18 mouse cellular contexts compared by ENCODE assay signal in the genomic region with DNA sequence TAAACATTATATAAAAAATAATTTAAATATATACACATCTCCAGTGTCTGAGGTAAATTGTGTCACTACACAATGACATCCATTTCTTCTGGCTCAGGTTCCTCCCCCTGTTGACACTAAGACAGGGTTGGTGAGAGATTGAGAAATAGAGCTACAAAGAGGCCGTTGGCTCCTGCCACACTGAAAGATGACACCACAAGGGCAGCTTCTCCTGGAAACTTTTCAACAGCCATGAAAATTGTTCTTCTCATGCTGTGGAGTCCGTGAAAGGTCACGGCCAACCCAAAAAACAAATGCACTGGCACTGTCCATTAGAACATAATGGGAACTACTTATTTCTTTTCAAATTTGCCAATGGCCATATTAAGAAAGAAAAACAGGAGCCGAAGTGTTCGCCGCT. TPM values are rescaled to one million over a fixed set of nuclear protein-coding genes. Genes with fewer than 3 reads are reported as not detected.
DNase-seq lines count a peak whose midpoint lies in the region; ATAC-seq lines count a peak whose summit lies in the region.
"Had no signal": no experiment of that assay in that cellular context is flagged by ENCODE, and none has a peak within 500 bp of the region (broad histone marks: within the 10 kb centered on the region; RNA-seq: fewer than 3 reads in every experiment).

No protein-coding gene starts in this region.

- H3K27ac ChIP-seq in kidney, embryonic 16.5 days (ENCODE audit: low read length), result no peak overlapping the region
- no peak overlapping the region for H3K27ac ChIP-seq in kidney, embryonic 15.5 days
- H3K27ac ChIP-seq: heart, embryonic 15.5 days; intestine, embryonic 15.5 days; liver, embryonic 13.5 days; midbrain, embryonic 12.5 days had no signal

- 55% methylated on average over 6 of the region's 6 CpGs for WGBS in kidney, embryonic 16.5 days
- WGBS in kidney, embryonic 15.5 days, result 58% methylated on average over 6 of the region's 6 CpGs

- H3K27me3 ChIP-seq in kidney, embryonic 16.5 days (ENCODE audit: insufficient read depth, low read length), result no peaks in the 10 kb centered on the region
- no peaks in the 10 kb centered on the region for H3K27me3 ChIP-seq in kidney, embryonic 15.5 days
- H3K27me3 ChIP-seq: heart, embryonic 15.5 days; intestine, embryonic 15.5 days; liver, embryonic 13.5 days; midbrain, embryonic 12.5 days had no signal

- ATAC-seq in kidney, embryonic 16.5 days (ENCODE audit: low FRiP score, low TSS enrichment), result peak; percentile 42; the same call in 1 of the 2 replicates
- no peak for ATAC-seq in kidney, embryonic 15.5 days (replicated peaks; ENCODE audit: low FRiP score)
- ATAC-seq in megakaryocyte progenitor cell, adult 5-6 weeks (replicated peaks; ENCODE audit: poor library complexity), result peak; percentile 95
- no peak for ATAC-seq in erythroblast, adult 5-6 weeks (replicated peaks; ENCODE audit: low FRiP score, poor library complexity, severe bottlenecking)
- ATAC-seq: intestine, embryonic 15.5 days had no signal

- H3K36me3 ChIP-seq in kidney, embryonic 16.5 days (ENCODE audit: insufficient read depth, low read length), result peaks cover 16% of the 10 kb centered on the region
- H3K36me3 ChIP-seq in kidney, embryonic 15.5 days, result peaks cover 23% of the 10 kb centered on the region
- H3K36me3 ChIP-seq: intestine, embryonic 15.5 days had no signal

- no peaks in the 10 kb centered on the region for H3K4me1 ChIP-seq in kidney, embryonic 16.5 days (ENCODE audit: insufficient read depth, low read length)
- H3K4me1 ChIP-seq in kidney, embryonic 15.5 days, result no peaks in the 10 kb centered on the region
- H3K4me1 ChIP-seq: intestine, embryonic 15.5 days; midbrain, embryonic 12.5 days had no signal

- H3K9me3 ChIP-seq in kidney, embryonic 16.5 days (ENCODE audit: low read length), result no peaks in the 10 kb centered on the region
- no peaks in the 10 kb centered on the region for H3K9me3 ChIP-seq in kidney, embryonic 15.5 days (replicated peaks)
- H3K9me3 ChIP-seq: heart, embryonic 15.5 days; intestine, embryonic 15.5 days; liver, embryonic 13.5 days; midbrain, embryonic 12.5 days had no signal

- no peak overlapping the region for H3K4me2 ChIP-seq in kidney, embryonic 16.5 days (replicated peaks; ENCODE audit: low read depth, low read length)
- H3K4me2 ChIP-seq in kidney, embryonic 15.5 days, result no peak overlapping the region
- H3K4me2 ChIP-seq: heart, embryonic 15.5 days; intestine, embryonic 15.5 days; liver, embryonic 13.5 days; midbrain, embryonic 12.5 days had no signal

- H3K9ac ChIP-seq in kidney, embryonic 16.5 days (replicated peaks; ENCODE audit: low read length), result no peak overlapping the region
- no peak overlapping the region for H3K9ac ChIP-seq in kidney, embryonic 15.5 days
- H3K9ac ChIP-seq: heart, embryonic 15.5 days; intestine, embryonic 15.5 days; liver, embryonic 13.5 days; midbrain, embryonic 12.5 days had no signal

- DNase-seq in embryo, embryonic 10.5 days (ENCODE audit: low spot score), result peak; percentile 35
- DNase-seq in embryo, embryonic 11 days, result no peak
- DNase-seq in adrenal gland, postnatal 10 days, result peak; percentile 67
- DNase-seq in spleen, postnatal 10 days (ENCODE audit: low spot score in 2 of 2), result no peak
- DNase-seq: B cell, adult 2 months; cerebellum, adult 11-12 months; liver, embryonic 13.5 days; lung, postnatal 10 days; retina, postnatal 1 day; spleen, adult 18-20 months; thymus, postnatal 36 days had no signal

- no peak overlapping the region for H3K4me3 ChIP-seq in kidney, embryonic 16.5 days (ENCODE audit: low read length)
- no peak overlapping the region for H3K4me3 ChIP-seq in kidney, embryonic 15.5 days (replicated peaks)
- H3K4me3 ChIP-seq: heart, embryonic 15.5 days; intestine, embryonic 15.5 days; liver, embryonic 13.5 days; midbrain, embryonic 12.5 days had no signal

RNA-seq across cellular contexts. Expression of a gene that starts 27.2 kb away (rescaled TPM):
- polyA plus RNA-seq in kidney, embryonic 16.5 days (2015; fragmentation: Nextera tagmentation; extraction: Ambion mirVana), result 307 and 308 TPM in 2 replicates
- polyA plus RNA-seq in kidney, embryonic 15.5 days (2015; fragmentation: Nextera tagmentation; extraction: Ambion mirVana), result 283 and 305 TPM in 2 replicates
- total RNA-seq in adrenal gland, postnatal 10 days (2021), result 100 to 1,000 TPM; 174 to 190 TPM
- 436 and 450 TPM in 2 replicates for total RNA-seq in megakaryocyte progenitor cell, adult 5-6 weeks (2015)
- total RNA-seq in megakaryocyte progenitor cell, adult 5-6 weeks (2017), result 368 and 395 TPM in 2 replicates
- total RNA-seq in erythroblast, adult 5-6 weeks (2015; ENCODE audit: low replicate concordance), result 85.9 and 89.7 TPM in 2 replicates
- total RNA-seq in erythroblast, adult 5-6 weeks (2017; ENCODE audit: low replicate concordance), result 72.2 and 81.8 TPM in 2 replicates

Comparison
In these comparisons a context has a peak if more than half of its experiments do, and no peak if none do; other contexts are left out.
1. DNase-seq: peak in embryo, embryonic 10.5 days (single experiment) and adrenal gland, postnatal 10 days (single experiment); none in embryo, embryonic 11 days (single experiment) and spleen, postnatal 10 days (0 of 2).
2. ATAC-seq: peak in kidney, embryonic 16.5 days (single experiment) and megakaryocyte progenitor cell, adult 5-6 weeks (single experiment); none in kidney, embryonic 15.5 days (single experiment) and erythroblast, adult 5-6 weeks (single experiment).